14 mouse cellular contexts compared by ENCODE assay signal in genomic region chr5:148107324-148107723, GRCm38 (mm10).
DNase-seq lines count a peak whose midpoint lies in the region; ATAC-seq and TF ChIP-seq lines count a peak whose summit lies in the region.
"Had no signal": no experiment of that assay in that cellular context is flagged by ENCODE, and none has a peak within 500 bp of the region (broad histone marks: within the 10 kb centered on the region; RNA-seq: fewer than 3 reads in every experiment).

No protein-coding gene starts in this region.

- TF ChIP-seq CTCF in layer of hippocampus, adult 2 months (conservative IDR thresholded peaks at IDR 0.05), result peak; percentile 63
- TF ChIP-seq CTCF in testis, adult 2 months (IDR thresholded peaks at IDR 0.05; ENCODE audit: control insufficient read depth, insufficient read depth, insufficient replicate concordance, low read depth, low read length), result peak; percentile 29; the same call in 1 of the 2 replicates

- no peak for ATAC-seq in hindbrain, embryonic 12.5 days (ENCODE audit: low FRiP score)
- ATAC-seq: forebrain, embryonic 16.5 days; intestine, embryonic 15.5 days had no signal

- no peak for TF ChIP-seq POLR2A in testis, adult 2 months (IDR thresholded peaks at IDR 0.05; ENCODE audit: control insufficient read depth, low read depth, low read length)

- no peak overlapping the region for H3K4me2 ChIP-seq in hindbrain, embryonic 12.5 days (replicated peaks)
- H3K4me2 ChIP-seq: heart, embryonic 15.5 days; intestine, embryonic 15.5 days; limb, embryonic 13.5 days had no signal

- H3K4me1 ChIP-seq in testis, adult 2 months (ENCODE audit: control insufficient read depth, insufficient read depth, low read length), result no peaks in the 10 kb centered on the region
- peaks cover 10% of the 10 kb centered on the region for H3K4me1 ChIP-seq in hindbrain, embryonic 12.5 days
- H3K4me1 ChIP-seq: heart, embryonic 15.5 days; intestine, embryonic 15.5 days; limb, embryonic 13.5 days had no signal

- H3K27ac ChIP-seq in layer of hippocampus, adult 2 months, result no peak overlapping the region
- no peak overlapping the region for H3K27ac ChIP-seq in testis, adult 2 months (ENCODE audit: control insufficient read depth, insufficient read depth, low read depth, low read length)
- peak overlapping the region; percentile 78 for H3K27ac ChIP-seq in hindbrain, embryonic 12.5 days
- H3K27ac ChIP-seq: heart, embryonic 15.5 days; intestine, embryonic 15.5 days; limb, embryonic 13.5 days had no signal

- 85% methylated on average over 6 of the region's 6 CpGs for WGBS in hindbrain, embryonic 12.5 days

- H3K4me3 ChIP-seq in layer of hippocampus, adult 2 months, result no peak overlapping the region
- no peak overlapping the region for H3K4me3 ChIP-seq in testis, adult 2 months (ENCODE audit: control insufficient read depth, low read depth, low read length)
- no peak overlapping the region for H3K4me3 ChIP-seq in hindbrain, embryonic 12.5 days
- H3K4me3 ChIP-seq: heart, embryonic 15.5 days; intestine, embryonic 15.5 days; limb, embryonic 13.5 days had no signal

- no peak overlapping the region for H3K9ac ChIP-seq in hindbrain, embryonic 12.5 days
- H3K9ac ChIP-seq: heart, embryonic 15.5 days; intestine, embryonic 15.5 days; limb, embryonic 13.5 days had no signal

- H3K27me3 ChIP-seq in testis, adult 2 months (ENCODE audit: control insufficient read depth, insufficient read depth, low read length), result no peaks in the 10 kb centered on the region
- H3K27me3 ChIP-seq in hindbrain, embryonic 12.5 days, result no peaks in the 10 kb centered on the region
- H3K27me3 ChIP-seq: heart, embryonic 15.5 days; intestine, embryonic 15.5 days; limb, embryonic 13.5 days had no signal

- no peaks in the 10 kb centered on the region for H3K9me3 ChIP-seq in hindbrain, embryonic 12.5 days (replicated peaks)
- H3K9me3 ChIP-seq: heart, embryonic 15.5 days; intestine, embryonic 15.5 days; limb, embryonic 13.5 days had no signal

- DNase-seq in layer of hippocampus, adult 2 months (ENCODE audit: low spot score in 2 of 2), result no peak
- no peak for DNase-seq in layer of hippocampus, postnatal 36 days
- DNase-seq in testis, postnatal 14 days (ENCODE audit: low spot score), result no peak
- DNase-seq in spleen, postnatal 10 days (ENCODE audit: low spot score in 2 of 2), result no peak
- DNase-seq in layer of hippocampus, adult 9-10 months (ENCODE audit: low spot score), result no peak
- DNase-seq: adrenal gland, postnatal 36 days; gastrocnemius, postnatal 14 days; lung, postnatal 10 days had no signal

- H3K36me3 ChIP-seq in testis, adult 2 months (ENCODE audit: control insufficient read depth, insufficient read depth, low read length), result no peaks in the 10 kb centered on the region
- no peaks in the 10 kb centered on the region for H3K36me3 ChIP-seq in hindbrain, embryonic 12.5 days
- H3K36me3 ChIP-seq: heart, embryonic 15.5 days; intestine, embryonic 15.5 days; limb, embryonic 13.5 days had no signal
